Mouse (Mus musculus) kidney, adult 8-10 months (tissue): ENCODE measurements around the gene 2200002J24Rik.
"Not testable (repeated sequence)": the region's sequence is repeated elsewhere in the genome, so short reads cannot be mapped to it uniquely, and the experiment has no call there.

Experiments used
- DNase-seq, 2 experiments: peaks; one replicate each; pipeline ENCODE4 v3.0.0; 2022

The 2200002J24Rik gene

DNA sequence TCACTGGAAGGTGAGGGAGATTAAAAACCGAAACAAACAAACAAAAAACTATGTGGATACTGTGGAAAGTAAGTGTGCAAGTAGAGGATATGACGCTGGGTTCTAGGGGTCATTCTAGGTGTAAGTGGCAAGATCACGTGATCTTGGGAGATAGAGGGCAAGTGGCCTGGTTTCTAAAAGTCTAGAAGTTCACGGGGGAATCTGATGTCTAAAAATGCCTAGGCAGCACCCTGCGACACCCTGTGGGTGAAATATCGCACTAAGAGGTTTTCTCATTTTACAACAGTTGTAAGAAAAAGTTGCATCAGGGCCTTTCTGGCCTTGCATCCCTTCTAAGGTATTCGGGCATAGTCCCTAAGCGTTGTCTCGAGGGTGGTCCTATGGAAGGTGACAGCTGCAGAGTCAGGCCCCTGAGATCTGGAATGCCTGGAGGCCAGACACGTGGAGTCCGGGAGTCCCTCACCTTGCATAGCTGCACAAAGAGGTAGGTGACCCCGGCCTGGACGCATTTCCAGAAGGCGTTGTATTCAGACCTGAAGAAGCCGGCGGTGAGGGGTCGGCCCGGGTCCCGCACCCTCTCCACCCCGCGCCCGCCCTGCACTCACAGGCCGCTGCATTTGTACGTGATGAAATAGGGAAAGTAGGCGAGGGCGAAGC, 30.1 kb downstream of the 2200002J24Rik start:
- peak in 1 of 2 experiments; percentile 35 for DNase-seq

DNA sequence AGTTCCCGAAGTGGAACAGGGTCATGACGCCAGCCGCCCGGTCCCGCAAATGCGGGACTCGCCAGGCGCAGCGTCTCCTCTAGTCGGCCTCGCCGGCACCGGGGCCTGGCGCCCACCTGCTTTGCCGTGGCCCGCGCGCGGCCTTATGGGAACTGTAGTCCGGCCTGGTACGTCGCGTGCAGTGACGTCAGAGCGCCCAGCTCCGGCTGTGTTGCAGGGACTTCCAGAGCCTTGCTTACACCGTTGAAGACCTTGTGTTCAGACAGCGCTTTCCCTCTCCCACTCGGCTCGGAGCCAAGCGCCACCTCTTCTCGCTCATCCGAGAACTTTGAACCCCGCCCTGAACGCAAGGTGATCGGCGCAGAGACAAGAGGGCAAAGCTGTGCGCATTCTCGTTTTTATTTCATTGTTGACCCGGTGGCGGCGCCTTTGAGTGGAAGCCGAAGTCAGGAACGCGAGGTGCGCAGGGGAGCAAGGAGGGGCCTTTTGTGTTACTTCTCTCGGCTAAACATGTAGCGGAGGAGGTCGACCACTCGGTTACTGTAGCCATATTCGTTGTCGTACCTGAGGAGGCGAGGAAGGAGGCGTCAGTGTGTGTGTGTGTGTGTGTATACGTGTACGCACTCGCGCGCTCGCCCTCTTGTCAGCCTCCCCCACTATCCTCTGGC, 30.8 kb downstream of the 2200002J24Rik start, which contains the start of gene Tmem147:
Gene Tmem147, minus strand, starts transcription at position 145 of the 668 bp plus-strand sequence.
- DNase-seq = peak; percentile 97 to 98

DNA sequence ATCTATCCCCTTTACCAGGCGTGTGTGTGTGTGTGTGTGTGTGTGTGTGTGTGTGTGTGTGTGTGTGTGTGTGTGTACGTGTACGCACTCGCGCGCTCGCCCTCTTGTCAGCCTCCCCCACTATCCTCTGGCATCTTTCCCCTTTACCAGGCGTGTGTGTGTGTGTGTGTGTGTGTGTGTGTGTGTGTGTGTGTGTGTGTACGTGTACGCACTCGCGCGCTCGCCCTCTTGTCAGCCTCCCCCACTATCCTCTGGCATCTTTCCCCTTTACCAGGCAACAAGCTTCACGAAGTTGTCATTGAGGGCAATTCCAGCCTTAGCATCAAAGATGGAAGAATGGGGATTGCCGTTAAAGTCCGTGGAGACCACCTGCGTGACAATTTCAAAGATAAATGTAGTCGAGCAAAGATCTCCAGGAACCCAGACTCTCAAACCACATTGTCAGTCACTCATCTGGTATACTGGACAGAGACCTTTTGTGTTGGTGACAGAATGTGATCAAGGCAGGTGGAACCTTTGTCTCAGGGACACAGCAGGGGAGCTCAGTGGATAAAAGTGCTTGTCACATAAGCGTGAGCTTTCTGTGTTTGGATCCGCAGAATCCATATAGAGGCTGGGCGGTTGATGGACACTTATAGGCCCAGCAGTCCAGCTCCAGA, 31.5 kb downstream of the 2200002J24Rik start:
- DNase-seq = not testable (repeated sequence)

DNA sequence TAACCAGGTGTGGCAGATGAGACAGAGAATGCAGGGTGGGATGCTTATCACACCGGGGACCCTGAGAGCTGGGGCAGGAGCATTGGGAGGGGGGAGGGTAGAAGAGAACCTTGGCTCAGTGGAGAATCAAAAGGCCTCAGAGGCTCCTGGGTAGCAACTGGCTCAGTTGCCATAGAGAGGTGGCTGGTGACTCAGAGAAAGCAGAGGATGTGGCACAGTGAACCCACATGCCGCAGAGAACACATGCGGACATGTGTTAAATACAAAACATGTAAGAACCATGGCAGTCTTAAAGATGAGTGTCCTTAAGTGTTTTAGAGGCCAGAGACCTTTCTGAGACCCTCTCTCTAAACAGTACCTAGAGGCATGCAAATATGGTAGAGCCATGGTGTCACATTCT, 37.5 kb downstream of the 2200002J24Rik start:
- no peak for DNase-seq

DNA sequence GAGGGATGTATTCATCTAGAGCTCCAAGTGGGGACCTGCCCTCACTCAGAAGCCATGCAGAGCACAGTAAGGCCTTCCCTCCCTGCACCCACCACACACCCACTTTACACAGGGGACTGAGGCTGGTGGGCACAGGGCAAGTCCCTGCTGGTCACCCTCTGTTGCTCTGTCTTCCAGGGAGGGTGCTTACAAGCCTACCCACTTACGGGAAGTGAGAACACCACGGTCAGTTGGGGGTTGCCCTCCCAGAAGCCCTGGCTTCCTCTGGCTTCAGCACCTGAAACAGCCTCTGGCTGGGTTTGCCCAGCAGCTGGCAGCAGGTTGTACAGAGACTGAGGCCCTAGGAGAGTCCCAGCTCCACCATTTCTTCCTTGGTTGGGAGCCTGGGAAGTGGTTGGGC, 43.8 kb downstream of the 2200002J24Rik start:
- not testable (repeated sequence) for DNase-seq

DNA sequence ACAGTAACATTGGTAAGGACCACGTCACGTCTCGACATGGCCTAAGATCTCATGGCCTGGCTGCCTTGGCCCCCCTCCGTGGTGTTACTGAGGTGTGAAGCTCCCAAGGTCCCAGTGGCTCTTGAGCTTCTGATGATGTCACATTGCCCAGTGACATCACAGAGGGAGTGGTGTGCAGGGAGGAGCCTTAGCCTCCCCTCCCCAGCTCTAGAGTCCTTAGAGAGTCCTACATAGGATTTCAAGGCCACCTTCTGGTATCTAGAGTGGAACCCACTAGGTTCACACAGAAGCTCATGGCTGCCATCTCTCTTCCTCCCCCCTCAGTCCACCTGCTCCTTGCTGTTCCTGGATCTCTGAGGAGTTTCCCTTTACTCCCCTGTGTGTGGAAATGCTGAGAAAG, 44.9 kb downstream of the 2200002J24Rik start, which contains the start of gene Gapdhs:
Gene Gapdhs, minus strand, starts transcription at position 65 of the 400 bp plus-strand sequence.
- not testable (repeated sequence) for DNase-seq

DNA sequence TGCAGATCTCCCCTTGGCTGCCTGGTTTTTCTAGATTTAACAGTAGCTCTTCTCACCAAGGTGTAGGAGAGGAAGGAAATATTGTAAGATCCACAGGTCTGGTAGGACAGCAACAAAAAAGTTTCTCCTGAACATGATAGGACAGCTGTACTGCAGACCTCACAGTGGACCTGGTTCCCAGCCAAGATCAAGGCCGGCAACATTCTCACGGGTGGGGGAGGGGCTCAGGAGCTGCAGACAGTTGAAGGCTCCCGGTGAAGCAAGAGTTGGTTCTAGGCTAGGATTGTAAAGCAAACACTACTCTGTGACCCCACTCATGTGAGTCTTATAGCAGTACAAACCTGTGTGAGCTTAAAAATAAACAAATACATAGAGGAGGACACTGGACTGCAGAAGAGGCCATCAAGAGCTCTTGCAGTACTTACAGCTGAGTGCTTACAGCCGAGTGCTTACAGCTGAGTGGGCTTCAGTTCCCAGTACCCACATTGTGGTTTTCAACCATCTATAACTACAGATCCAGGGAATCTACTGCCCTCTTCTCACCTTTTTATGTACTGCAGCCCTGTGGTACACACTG, 45.4 kb downstream of the 2200002J24Rik start:
- peak in 1 of 2 experiments; percentile 19 for DNase-seq

DNA sequence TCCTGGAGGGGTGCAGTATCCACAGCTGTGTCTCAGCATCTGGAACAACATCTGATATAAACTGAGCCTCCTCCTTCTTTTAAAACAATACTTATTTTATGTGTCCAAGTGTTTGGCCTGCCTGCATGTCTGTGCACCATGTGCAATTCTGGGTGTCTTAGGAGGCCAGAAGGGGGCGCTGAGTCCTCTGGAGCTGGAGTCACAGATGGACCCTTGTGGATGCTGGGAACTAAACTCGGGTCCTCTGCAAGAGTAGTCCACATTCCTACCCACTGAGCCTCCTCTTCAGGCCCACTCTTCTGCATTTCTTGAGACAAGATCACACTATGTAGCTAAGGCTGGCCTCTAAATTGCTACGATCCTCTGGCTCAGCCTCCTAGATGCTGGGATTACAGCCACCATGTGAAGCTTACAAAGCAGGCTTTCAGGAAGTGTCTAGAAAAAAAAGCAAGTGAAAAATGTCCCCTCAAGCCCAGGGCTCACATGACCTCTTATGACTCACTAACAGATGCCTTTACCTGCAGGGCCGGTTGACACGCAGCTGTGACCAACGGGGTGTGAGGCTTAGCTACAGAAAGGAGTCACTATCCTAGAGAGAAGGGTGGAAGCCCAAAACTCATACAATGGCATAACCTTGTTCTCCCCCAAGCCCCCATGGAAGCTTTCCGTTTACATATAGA, 48.9 kb downstream of the 2200002J24Rik start:
- no peak for DNase-seq
